Mouse (Mus musculus): ENCODE measurements at regions not wholly inside any gene's neighbourhood (a gene's known extent, or its start where the extent isn't known, plus 50 kb on each side); places are given as distances from the start of the nearest gene placed in this dataset.
A peak's percentile ranks its signal among the peaks of the same experiment; 100 is the strongest.

DNA sequence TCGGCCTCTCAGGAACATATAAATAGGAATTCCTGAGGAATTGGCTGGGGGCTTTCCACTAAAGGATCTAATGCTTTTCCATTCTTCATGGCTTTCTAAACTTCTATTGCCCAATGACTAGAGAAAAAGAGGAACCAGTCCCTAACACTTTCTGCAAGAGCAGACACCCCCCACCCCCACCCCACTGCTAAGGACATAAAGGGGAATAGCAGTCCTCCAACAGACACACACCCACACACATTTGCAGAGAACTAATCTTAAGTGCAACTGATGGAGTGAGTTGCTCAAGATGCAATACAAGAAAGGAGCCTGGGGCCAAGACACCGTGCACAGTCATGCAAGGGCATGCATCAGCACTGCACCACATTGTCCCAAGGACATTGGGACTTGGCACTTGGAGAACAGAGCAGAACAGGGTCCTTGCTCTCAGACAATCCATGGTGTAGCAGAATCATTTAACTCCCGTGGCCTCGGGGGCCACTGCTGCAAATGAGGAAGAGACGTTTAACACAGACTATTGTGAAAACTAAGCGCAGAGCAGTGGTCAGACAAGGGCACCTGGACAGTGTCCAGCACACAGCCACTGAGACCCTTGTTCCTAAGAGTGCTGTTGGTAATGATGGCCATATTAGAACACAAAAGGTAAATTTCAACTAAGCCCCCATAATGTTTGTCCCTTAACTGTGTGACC, 161.1 kb downstream of the Xpnpep1 start:
- no peaks in the 10 kb centered on the region for H3K27me3 ChIP-seq (replicated peaks; ENCODE audit: control insufficient read depth, insufficient read depth, low read length)
- WGBS = 83% methylated on average over 6 of the region's 6 CpGs
- ATAC-seq = no peak
- H3K4me1 ChIP-seq (replicated peaks; ENCODE audit: control insufficient read depth, insufficient read depth, low read length) = no peaks in the 10 kb centered on the region
- no peak overlapping the region for H3K27ac ChIP-seq (ENCODE audit: low read length)
- H3K4me2 ChIP-seq (ENCODE audit: low read length) = no peak overlapping the region
- no peaks in the 10 kb centered on the region for H3K36me3 ChIP-seq (ENCODE audit: control insufficient read depth, insufficient read depth)
- no peak overlapping the region for H3K9ac ChIP-seq (replicated peaks; ENCODE audit: low read depth, low read length)
- H3K4me3 ChIP-seq (replicated peaks; ENCODE audit: low read length) = no peak overlapping the region
- no peaks in the 10 kb centered on the region for H3K9me3 ChIP-seq (ENCODE audit: control insufficient read depth, low read length)

DNA sequence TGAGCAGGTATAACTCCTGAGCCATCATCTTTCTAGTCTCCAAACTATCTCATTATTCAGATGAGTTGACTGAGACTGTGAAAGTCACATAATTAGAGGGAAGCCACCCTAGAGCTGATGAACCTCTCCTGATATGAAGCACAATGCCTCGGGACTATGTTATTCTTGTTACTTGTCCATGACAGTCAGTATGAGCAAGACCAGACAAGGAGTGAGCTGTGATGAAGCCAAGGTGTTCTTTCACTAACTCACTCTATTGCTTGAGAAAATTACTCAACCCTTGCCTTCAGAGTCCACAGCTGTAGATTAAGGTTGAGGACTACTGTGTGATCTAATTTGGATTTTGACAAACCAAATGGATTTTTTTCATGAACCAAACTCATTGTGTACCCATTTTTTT, 173.4 kb downstream of the Xpnpep1 start:
- Histone ChIP-seq H3K4me1 (replicated peaks; ENCODE audit: control insufficient read depth, insufficient read depth, low read length) (no peaks in the 10 kb centered on the region), H3K4me2 (ENCODE audit: low read length) (no peak overlapping the region), H3K9ac (replicated peaks; ENCODE audit: low read depth, low read length) (no peak overlapping the region), H3K9me3 (ENCODE audit: control insufficient read depth, low read length) (no peaks in the 10 kb centered on the region), H3K4me3 (replicated peaks; ENCODE audit: low read length) (no peak overlapping the region), H3K27me3 (replicated peaks; ENCODE audit: control insufficient read depth, insufficient read depth, low read length) (no peaks in the 10 kb centered on the region), H3K27ac (ENCODE audit: low read length) (no peak overlapping the region), H3K36me3 (ENCODE audit: control insufficient read depth, insufficient read depth) (no peaks in the 10 kb centered on the region)
- 95% methylated on average over 1 of the region's 1 CpGs for WGBS
- ATAC-seq = no peak

DNA sequence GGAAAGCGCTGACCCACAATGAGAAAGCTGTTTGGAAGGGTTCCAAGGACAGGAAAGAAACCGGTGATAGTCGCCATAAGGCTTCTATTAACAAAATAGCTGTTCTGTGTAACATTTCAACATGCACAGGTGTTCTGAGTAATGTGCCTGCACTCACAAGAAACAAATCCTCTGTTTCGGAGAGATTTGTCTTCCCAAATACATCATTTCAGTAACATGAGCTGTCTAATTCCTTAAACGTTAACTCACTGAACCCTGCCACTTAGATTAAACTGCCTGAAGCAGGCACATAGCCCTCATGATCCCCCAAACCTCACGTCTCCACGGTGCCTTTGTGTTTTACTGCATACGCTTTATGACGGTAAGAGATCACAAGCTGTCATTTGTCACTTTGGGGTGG, 178.4 kb downstream of the Xpnpep1 start:
- Histone ChIP-seq H3K27ac (ENCODE audit: low read length) (no peak overlapping the region), H3K4me2 (ENCODE audit: low read length) (no peak overlapping the region), H3K27me3 (replicated peaks; ENCODE audit: control insufficient read depth, insufficient read depth, low read length) (no peaks in the 10 kb centered on the region), H3K4me3 (replicated peaks; ENCODE audit: low read length) (no peak overlapping the region), H3K4me1 (replicated peaks; ENCODE audit: control insufficient read depth, insufficient read depth, low read length) (0 out of 2 replicates have a peak, but pooled peaks cover 2% of the 10 kb centered on the region), H3K9ac (replicated peaks; ENCODE audit: low read depth, low read length) (no peak overlapping the region), H3K36me3 (ENCODE audit: control insufficient read depth, insufficient read depth) (no peaks in the 10 kb centered on the region), H3K9me3 (ENCODE audit: control insufficient read depth, low read length) (no peaks in the 10 kb centered on the region)
- 50% methylated on average over 9 of the region's 9 CpGs for WGBS
- ATAC-seq = no peak

DNA sequence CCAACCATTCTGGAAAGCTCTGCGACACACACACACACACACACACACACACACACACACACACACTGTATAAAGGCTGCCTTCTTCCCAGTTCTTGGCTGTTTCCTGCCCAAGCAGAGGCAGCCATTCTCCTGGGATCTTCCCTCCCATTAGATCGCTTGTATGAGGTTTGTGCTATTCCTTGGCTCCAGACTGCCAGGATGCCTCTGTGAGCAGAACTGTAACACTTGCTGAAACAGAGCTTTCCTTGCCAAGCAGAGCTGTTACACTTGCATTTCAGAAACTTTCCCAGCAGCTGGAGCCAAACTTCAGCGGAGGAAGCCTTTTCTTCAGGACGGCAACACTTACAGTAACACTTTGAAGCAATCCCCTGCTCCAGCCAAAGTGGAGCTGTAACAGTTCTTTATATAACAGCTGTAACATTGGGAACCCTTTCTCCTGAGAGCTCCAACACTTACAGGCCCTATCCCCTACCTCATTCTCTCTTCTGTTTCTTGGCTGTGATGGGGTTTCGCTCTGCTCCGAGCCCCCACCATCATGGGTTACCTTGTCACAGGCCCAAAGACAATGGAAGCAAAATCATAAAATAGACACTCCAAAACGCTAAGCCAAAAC, 185.8 kb downstream of the Xpnpep1 start:
- H3K27me3 ChIP-seq (replicated peaks; ENCODE audit: control insufficient read depth, insufficient read depth, low read length) = no peaks in the 10 kb centered on the region
- H3K27ac ChIP-seq (ENCODE audit: low read length) = no peak overlapping the region
- H3K9me3 ChIP-seq (ENCODE audit: control insufficient read depth, low read length) = no peaks in the 10 kb centered on the region
- H3K4me3 ChIP-seq (replicated peaks; ENCODE audit: low read length) = no peak overlapping the region
- H3K4me2 ChIP-seq (ENCODE audit: low read length) = no peak overlapping the region
- no peaks in the 10 kb centered on the region for H3K4me1 ChIP-seq (replicated peaks; ENCODE audit: control insufficient read depth, insufficient read depth, low read length)
- H3K9ac ChIP-seq (replicated peaks; ENCODE audit: low read depth, low read length) = no peak overlapping the region
- ATAC-seq = no peak
- 80% methylated on average over 7 of the region's 7 CpGs for WGBS
- no peaks in the 10 kb centered on the region for H3K36me3 ChIP-seq (ENCODE audit: control insufficient read depth, insufficient read depth)

DNA sequence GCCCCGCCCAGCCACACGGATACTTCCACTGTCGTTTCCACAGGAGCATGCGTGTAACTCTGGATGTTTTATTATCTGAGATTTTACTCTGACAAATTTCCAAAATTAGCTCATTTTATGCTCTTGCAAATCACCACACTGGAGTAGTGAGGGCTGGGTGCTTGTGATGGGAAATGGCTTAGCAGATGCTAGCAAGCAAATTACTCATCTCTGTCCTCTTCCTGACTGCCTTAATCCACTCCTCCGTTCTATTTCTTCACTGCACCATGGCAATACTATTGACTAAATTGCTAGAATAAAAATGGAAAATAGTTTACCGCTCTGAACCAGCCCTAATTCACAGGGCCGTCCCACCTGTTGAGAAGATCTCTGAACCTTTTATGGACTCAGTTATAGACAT, 223.8 kb downstream of the Xpnpep1 start:
- no peaks in the 10 kb centered on the region for H3K27me3 ChIP-seq (replicated peaks; ENCODE audit: control insufficient read depth, insufficient read depth, low read length)
- no peaks in the 10 kb centered on the region for H3K9me3 ChIP-seq (ENCODE audit: control insufficient read depth, low read length)
- no peak overlapping the region for H3K27ac ChIP-seq (ENCODE audit: low read length)
- H3K4me3 ChIP-seq (replicated peaks; ENCODE audit: low read length) = no peak overlapping the region
- no peaks in the 10 kb centered on the region for H3K4me1 ChIP-seq (replicated peaks; ENCODE audit: control insufficient read depth, insufficient read depth, low read length)
- H3K9ac ChIP-seq (replicated peaks; ENCODE audit: low read depth, low read length) = no peak overlapping the region
- no peak overlapping the region for H3K4me2 ChIP-seq (ENCODE audit: low read length)
- no peak for ATAC-seq
- WGBS = 94% methylated on average over 7 of the region's 7 CpGs
- H3K36me3 ChIP-seq (ENCODE audit: control insufficient read depth, insufficient read depth) = no peaks in the 10 kb centered on the region

DNA sequence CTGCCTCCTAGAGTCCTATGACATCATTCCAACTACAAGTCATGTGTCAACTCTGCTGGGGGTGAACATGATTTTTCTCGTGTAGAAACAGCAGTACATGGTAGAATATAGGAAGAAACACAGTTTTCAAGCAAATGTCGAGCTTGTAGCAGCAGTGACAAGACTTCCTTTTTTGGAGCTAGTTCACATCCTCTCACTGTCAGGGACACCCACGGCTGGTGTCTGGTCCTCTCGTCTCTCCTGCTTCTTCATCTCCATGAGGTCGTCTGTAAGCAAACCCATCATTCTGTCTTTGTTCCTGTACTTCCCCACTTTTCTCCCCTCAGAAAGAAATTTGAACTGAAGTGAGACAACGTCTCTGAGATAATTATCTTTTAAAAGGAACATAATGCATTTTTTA, 228.0 kb downstream of the Xpnpep1 start:
- no peak overlapping the region for H3K4me3 ChIP-seq (replicated peaks; ENCODE audit: low read length)
- no peaks in the 10 kb centered on the region for H3K36me3 ChIP-seq (ENCODE audit: control insufficient read depth, insufficient read depth)
- no peaks in the 10 kb centered on the region for H3K27me3 ChIP-seq (replicated peaks; ENCODE audit: control insufficient read depth, insufficient read depth, low read length)
- no peak overlapping the region for H3K9ac ChIP-seq (replicated peaks; ENCODE audit: low read depth, low read length)
- H3K27ac ChIP-seq (ENCODE audit: low read length) = no peak overlapping the region
- H3K4me2 ChIP-seq (ENCODE audit: low read length) = no peak overlapping the region
- 78% methylated on average over 6 of the region's 6 CpGs for WGBS
- H3K9me3 ChIP-seq (ENCODE audit: control insufficient read depth, low read length) = no peaks in the 10 kb centered on the region
- H3K4me1 ChIP-seq (replicated peaks; ENCODE audit: control insufficient read depth, insufficient read depth, low read length) = no peaks in the 10 kb centered on the region
- no peak for ATAC-seq

DNA sequence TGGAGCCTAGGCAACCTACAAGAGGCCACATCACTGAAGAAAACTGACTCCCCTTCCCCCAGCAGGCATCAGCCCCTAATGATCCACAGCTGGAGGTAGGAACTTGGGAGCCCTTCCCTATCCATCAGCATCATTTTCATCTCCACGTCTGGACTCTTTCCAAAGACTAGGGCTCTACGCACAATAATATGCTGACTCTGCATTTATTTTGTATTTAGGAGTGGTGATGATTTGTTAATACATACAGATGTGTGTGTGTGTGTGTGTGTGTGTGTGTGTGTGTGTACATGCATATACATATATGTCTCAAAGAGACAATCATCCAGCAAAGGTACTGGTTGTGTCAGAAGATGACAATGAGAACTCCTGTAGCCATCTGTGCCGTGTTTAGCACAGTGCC, 251.2 kb downstream of the Xpnpep1 start:
- H3K27me3 ChIP-seq (replicated peaks; ENCODE audit: control insufficient read depth, insufficient read depth, low read length) = no peaks in the 10 kb centered on the region
- H3K4me1 ChIP-seq (replicated peaks; ENCODE audit: control insufficient read depth, insufficient read depth, low read length) = no peaks in the 10 kb centered on the region
- H3K4me2 ChIP-seq (ENCODE audit: low read length) = no peak overlapping the region
- no peak overlapping the region for H3K9ac ChIP-seq (replicated peaks; ENCODE audit: low read depth, low read length)
- WGBS = 86% methylated on average over 3 of the region's 3 CpGs
- H3K27ac ChIP-seq (ENCODE audit: low read length) = no peak overlapping the region
- no peak for ATAC-seq
- H3K4me3 ChIP-seq (replicated peaks; ENCODE audit: low read length) = no peak overlapping the region
- no peaks in the 10 kb centered on the region for H3K9me3 ChIP-seq (ENCODE audit: control insufficient read depth, low read length)
- H3K36me3 ChIP-seq (ENCODE audit: control insufficient read depth, insufficient read depth) = no peaks in the 10 kb centered on the region

DNA sequence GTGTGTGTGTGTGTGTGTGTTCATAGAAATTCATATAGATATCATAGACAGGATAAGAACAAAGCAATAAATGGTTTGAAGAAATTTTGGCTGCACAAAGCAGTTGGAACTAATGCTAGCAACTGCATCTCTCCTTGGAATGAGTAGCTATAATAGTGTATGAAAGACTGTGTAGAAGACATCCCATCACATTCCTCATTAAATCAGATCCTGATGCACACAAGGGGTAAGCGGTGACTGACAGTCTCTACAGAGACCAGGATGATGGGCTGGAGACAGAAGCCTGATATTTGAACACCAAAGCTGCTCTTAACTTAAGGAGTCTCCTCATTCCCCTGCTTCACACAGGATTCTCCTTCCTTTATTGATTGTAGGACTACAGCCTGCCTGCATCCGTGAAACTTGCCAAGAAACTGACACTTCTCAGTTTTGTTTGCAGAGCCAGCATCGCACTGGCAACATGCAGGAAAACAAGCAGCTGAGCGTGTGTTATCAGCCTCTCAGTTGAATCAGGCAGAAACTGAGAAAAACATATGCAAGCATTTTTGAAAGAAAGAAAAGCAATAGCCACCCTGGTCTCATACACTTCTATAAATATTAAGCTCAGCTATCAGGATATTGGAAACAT, 271.1 kb downstream of the Xpnpep1 start:
- peaks cover 4% of the 10 kb centered on the region; the same call in 1 of the 2 replicates for H3K9me3 ChIP-seq (ENCODE audit: control insufficient read depth, low read length)
- H3K4me3 ChIP-seq (replicated peaks; ENCODE audit: low read length) = no peak overlapping the region
- 0 out of 2 replicates have a peak overlapping the region, but pooled peaks have one; percentile 20 for H3K27ac ChIP-seq (ENCODE audit: low read length)
- WGBS = 38% methylated on average over 4 of the region's 4 CpGs
- no peaks in the 10 kb centered on the region for H3K36me3 ChIP-seq (ENCODE audit: control insufficient read depth, insufficient read depth)
- H3K27me3 ChIP-seq (replicated peaks; ENCODE audit: control insufficient read depth, insufficient read depth, low read length) = no peaks in the 10 kb centered on the region
- H3K9ac ChIP-seq (replicated peaks; ENCODE audit: low read depth, low read length) = no peak overlapping the region
- H3K4me1 ChIP-seq (replicated peaks; ENCODE audit: control insufficient read depth, insufficient read depth, low read length) = peaks cover 10% of the 10 kb centered on the region
- ATAC-seq = peak; percentile 92
- H3K4me2 ChIP-seq (ENCODE audit: low read length) = no peak overlapping the region

DNA sequence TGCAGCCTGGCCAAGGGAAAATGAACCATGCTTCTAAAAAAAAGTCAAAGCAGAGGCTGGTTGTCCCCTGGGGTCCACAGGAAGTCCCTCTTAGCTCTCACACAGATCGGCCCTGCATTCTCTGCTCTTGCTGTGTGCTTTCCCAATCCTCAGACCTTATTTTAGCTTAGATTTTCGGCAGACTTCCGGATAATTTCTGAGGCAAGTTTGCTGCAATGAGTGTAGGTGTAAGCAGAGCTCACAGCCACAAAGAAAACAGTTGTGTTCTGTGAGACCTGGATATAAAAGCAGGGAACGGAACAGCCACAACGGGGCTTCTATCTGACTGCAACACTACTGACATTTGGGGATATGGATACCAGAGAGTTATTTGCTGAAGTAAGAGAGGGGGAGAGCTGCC, 271.9 kb downstream of the Xpnpep1 start:
- H3K27ac ChIP-seq (ENCODE audit: low read length) = no peak overlapping the region
- no peak overlapping the region for H3K4me2 ChIP-seq (ENCODE audit: low read length)
- no peaks in the 10 kb centered on the region for H3K27me3 ChIP-seq (replicated peaks; ENCODE audit: control insufficient read depth, insufficient read depth, low read length)
- WGBS = 87% methylated on average over 5 of the region's 5 CpGs
- H3K4me3 ChIP-seq (replicated peaks; ENCODE audit: low read length) = no peak overlapping the region
- no peaks in the 10 kb centered on the region for H3K36me3 ChIP-seq (ENCODE audit: control insufficient read depth, insufficient read depth)
- H3K9ac ChIP-seq (replicated peaks; ENCODE audit: low read depth, low read length) = no peak overlapping the region
- H3K4me1 ChIP-seq (replicated peaks; ENCODE audit: control insufficient read depth, insufficient read depth, low read length) = peaks cover 10% of the 10 kb centered on the region
- no peak for ATAC-seq
- H3K9me3 ChIP-seq (ENCODE audit: control insufficient read depth, low read length) = peaks cover 4% of the 10 kb centered on the region; the same call in 1 of the 2 replicates
